Mouse (Mus musculus) megakaryocyte, embryonic 14.5 days (primary cell): ENCODE data around the gene Esyt2. TPM values are rescaled to one million over a fixed set of nuclear protein-coding genes. Genes with fewer than 3 reads are reported as not detected.

ENCODE experiments used
- H3K27me3 ChIP-seq: replicated peaks from 2 replicates; pipeline ENCODE3; 2012; ENCODE audit warnings: inconsistent platforms
- H3K36me3 ChIP-seq: replicated peaks from 2 replicates; pipeline ENCODE3; 2012; ENCODE audit warnings: low read length, inconsistent platforms, mixed read lengths
- H3K4me1 ChIP-seq: 2 replicates; pipeline ENCODE4 v1.6.1; 2012; ENCODE audit warnings: inconsistent platforms
- H3K4me3 ChIP-seq: replicated peaks from 2 replicates; pipeline ENCODE3; 2012; ENCODE audit warnings: moderate library complexity, mild to moderate bottlenecking, inconsistent platforms
- H3K9me3 ChIP-seq: 2 replicates; pipeline ENCODE4 v1.6.1; 2012; ENCODE audit warnings: inconsistent platforms
- FLI1 ChIP-seq: IDR thresholded peaks from 2 replicates; pipeline ENCODE4 v1.6.1; 2012; ENCODE audit warnings: low read length, inconsistent platforms, mixed read lengths
- GATA1 ChIP-seq: IDR thresholded peaks from 3 replicates; pipeline ENCODE4 v1.6.1; 2012; ENCODE audit warnings: mixed read lengths, low read length, inconsistent platforms, borderline replicate concordance
- polyA plus RNA-seq: library from polyadenylated mRNA; stranded (reverse); fragments of >175 nt; gene quantifications from 2 replicates; pipeline ENCODE4 v1.2.3, GENCODE M21; 2012; ENCODE audit warnings: low replicate concordance; ENCODE audit not compliant: insufficient read depth

The Esyt2 gene
- polyA plus RNA-seq, 1 experiment = 4.3 TPM

DNA sequence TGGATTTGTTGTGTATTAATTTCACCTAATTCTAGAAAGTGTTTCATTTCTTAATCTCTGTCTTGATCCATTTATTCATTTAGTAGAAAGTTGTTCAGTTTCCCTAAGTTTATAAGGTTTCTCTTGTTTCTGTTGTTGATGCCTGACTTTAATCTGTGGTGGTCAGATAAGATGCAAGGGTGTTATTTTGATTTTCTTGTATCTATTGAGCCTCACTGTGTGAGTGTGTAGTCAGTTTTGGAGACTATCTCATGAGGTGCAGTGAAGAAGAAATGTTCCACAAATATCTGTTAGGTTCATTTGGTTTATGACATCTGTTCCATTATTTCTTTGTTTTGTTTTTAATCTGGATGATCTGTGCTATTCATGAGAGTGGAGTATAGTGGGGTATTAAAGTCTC is 21.2 kb downstream of the Esyt2 start:
- peaks cover 5% of the 10 kb centered on the region; the same call in 1 of the 2 replicates for H3K9me3 ChIP-seq
- no peak for TF ChIP-seq FLI1
- TF ChIP-seq GATA1 = no peak
- no peaks in the 10 kb centered on the region for H3K27me3 ChIP-seq

DNA sequence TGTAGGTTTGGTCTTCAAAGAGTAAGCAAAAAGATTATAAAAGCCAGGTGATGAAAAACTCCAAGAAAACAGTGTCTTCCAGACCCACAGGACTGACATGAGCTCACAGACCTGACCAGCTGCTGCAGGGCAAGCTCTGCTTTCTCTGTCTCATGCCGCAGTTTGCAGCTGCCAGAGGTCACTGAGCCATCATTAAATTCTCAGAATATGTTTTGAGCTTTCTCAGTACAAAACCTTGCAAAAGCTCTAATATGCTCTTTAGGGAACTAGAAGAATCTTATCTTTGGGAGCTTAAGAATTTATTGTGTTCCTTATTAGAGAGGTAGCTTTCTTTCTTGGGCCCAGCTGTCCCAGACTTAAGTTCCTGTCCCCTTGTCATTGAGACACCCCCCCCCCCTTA is 25.0 kb downstream of the Esyt2 start:
- TF ChIP-seq FLI1 (no peak), GATA1 (no peak)
- Histone ChIP-seq H3K27me3 (no peaks in the 10 kb centered on the region), H3K4me1 (peaks cover 25% of the 10 kb centered on the region), H3K9me3 (no peaks in the 10 kb centered on the region), H3K36me3 (no peaks in the 10 kb centered on the region), H3K4me3 (no peak overlapping the region)

More for the DNA sequence above, 21.2 kb downstream of the Esyt2 start:
- H3K4me1 ChIP-seq = peaks cover 13% of the 10 kb centered on the region; the same call in 1 of the 2 replicates
- peaks cover 22% of the 10 kb centered on the region for H3K36me3 ChIP-seq
- H3K4me3 ChIP-seq = no peak overlapping the region

DNA sequence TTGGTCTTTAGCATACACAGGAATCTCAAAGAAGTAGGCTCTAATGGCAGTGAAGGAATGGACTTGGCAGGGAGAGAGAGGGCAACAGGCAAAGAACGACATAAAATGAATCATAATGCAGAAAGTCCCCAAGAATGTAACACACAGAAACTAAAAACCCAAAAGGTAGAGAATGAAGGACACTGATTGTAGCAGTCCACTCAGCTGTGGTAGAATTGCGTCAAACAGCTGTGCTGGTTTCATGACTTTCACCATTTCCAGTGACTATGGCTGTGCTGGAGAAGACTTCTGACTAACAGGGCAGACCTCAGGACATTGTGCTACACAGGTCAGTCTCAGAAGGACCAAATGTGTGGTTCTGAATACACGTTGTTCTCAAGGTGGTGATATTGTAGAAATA is 26.9 kb downstream of the Esyt2 start:
- no peak overlapping the region for H3K4me3 ChIP-seq
- H3K9me3 ChIP-seq = no peaks in the 10 kb centered on the region
- H3K36me3 ChIP-seq = no peaks in the 10 kb centered on the region
- H3K4me1 ChIP-seq = peaks cover 25% of the 10 kb centered on the region
- H3K27me3 ChIP-seq = no peaks in the 10 kb centered on the region
- TF ChIP-seq GATA1 = no peak
- TF ChIP-seq FLI1 = no peak

DNA sequence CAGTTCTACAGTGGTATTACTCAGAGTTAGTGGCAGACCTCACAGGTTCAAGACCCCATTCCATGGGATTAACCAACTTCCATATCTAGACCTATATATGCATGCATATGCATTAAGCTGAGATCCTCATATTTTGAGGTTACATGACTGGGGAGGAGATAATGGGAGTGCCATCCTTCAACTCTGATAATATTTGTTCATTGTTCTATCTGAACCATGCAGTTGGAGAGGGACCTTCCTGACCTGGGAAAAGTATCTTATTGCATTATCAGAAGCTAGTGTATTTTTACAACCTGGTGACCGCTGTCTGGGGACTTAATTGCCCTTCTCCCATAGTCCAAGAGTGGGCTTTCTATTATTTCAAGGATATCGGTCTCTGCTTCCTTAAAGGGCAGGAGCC is 27.6 kb downstream of the Esyt2 start:
- peaks cover 28% of the 10 kb centered on the region for H3K4me1 ChIP-seq
- no peaks in the 10 kb centered on the region for H3K36me3 ChIP-seq
- TF ChIP-seq FLI1 (no peak), GATA1 (no peak)
- no peaks in the 10 kb centered on the region for H3K27me3 ChIP-seq
- H3K4me3 ChIP-seq = no peak overlapping the region
- no peaks in the 10 kb centered on the region for H3K9me3 ChIP-seq

DNA sequence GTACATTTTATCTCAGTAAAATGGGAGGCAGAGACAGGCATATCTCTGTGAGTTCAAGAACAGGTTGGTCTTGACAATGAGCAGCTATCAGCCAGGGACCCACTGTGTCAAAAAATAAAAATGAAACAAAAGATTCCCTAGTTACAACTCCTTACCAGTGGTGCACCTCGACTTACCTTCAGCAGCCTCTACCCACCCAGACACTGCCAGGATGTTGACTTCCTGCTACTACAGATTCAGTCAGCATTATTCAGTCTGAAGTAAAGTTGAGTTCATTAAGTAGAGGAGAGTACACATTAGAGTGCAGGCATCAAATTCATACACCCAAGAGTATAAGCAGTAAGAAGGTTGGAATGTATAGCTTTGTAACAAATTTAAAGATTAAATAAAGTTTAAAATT is 32.8 kb downstream of the Esyt2 start:
- no peak for TF ChIP-seq FLI1
- TF ChIP-seq GATA1 = no peak
- peaks cover 43% of the 10 kb centered on the region for H3K4me1 ChIP-seq
- no peaks in the 10 kb centered on the region for H3K27me3 ChIP-seq
- peaks cover 3% of the 10 kb centered on the region for H3K36me3 ChIP-seq
- H3K9me3 ChIP-seq = no peaks in the 10 kb centered on the region
- H3K4me3 ChIP-seq = no peak overlapping the region

DNA sequence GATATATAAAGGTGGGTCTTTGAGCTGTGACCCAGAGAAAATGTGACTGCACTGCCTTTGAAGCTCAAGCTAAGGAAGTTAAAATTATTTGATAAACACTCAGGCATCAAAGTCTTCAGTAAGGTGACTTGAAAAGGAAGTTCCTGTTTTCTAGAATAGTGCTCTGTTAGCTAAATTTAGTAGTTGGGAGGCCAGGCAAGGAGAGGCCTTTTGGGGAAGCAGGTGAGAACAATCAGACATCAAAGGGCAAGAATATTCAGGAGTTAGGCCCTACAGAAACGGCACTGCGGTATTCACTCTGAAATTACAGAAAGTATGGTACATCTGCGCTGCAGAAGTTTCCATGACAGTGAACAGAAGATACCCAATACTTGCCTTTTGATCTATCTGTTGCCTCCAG is 34.5 kb downstream of the Esyt2 start:
- no peak for TF ChIP-seq FLI1
- TF ChIP-seq GATA1 = no peak
- Histone ChIP-seq H3K36me3 (peaks cover 13% of the 10 kb centered on the region), H3K9me3 (no peaks in the 10 kb centered on the region), H3K4me3 (no peak overlapping the region), H3K4me1 (peaks cover 40% of the 10 kb centered on the region), H3K27me3 (no peaks in the 10 kb centered on the region)

DNA sequence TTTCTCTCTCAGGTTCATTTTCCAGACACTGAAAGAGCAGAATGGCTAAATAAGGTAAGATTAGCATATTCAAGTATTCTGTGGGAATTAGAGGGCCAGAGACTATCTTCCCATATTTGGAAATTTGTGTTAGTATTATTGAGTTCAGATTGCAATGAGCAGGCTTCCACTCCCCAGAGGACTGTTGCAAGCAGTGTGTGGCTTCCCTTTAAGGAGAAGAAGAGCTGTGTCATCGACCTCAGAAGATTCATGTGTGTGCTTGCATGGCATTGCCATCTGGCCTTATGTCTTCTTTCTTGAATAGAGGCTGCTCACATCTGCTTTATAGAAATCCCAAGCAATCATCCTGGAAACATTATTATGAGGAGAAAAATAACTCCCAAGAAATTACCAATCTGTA is 36.8 kb downstream of the Esyt2 start:
- Histone ChIP-seq H3K4me1 (peaks cover 40% of the 10 kb centered on the region), H3K9me3 (no peaks in the 10 kb centered on the region), H3K36me3 (peaks cover 33% of the 10 kb centered on the region), H3K27me3 (no peaks in the 10 kb centered on the region), H3K4me3 (no peak overlapping the region)
- TF ChIP-seq FLI1 (no peak), GATA1 (no peak)

DNA sequence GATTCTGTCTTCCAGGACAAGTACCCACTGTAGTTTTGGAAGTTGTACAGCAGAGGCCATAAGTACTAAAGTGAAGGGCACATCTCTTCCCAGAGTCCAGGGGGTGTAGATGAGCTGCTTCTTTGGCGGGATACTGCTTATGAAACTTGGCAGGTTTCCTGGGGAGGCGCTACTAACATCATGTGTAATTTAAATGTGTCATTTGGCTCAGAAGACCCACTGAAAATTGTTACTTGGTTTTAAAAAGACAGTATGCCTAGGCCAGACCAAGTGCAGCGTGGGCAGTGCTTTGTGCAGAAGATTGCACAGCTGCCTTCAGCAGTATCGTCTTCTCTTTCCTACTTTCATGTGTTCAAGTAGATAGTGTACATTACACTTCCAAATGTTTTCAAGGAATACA is 44.5 kb downstream of the Esyt2 start:
- Histone ChIP-seq H3K9me3 (no peaks in the 10 kb centered on the region), H3K36me3 (peaks cover 58% of the 10 kb centered on the region)

DNA sequence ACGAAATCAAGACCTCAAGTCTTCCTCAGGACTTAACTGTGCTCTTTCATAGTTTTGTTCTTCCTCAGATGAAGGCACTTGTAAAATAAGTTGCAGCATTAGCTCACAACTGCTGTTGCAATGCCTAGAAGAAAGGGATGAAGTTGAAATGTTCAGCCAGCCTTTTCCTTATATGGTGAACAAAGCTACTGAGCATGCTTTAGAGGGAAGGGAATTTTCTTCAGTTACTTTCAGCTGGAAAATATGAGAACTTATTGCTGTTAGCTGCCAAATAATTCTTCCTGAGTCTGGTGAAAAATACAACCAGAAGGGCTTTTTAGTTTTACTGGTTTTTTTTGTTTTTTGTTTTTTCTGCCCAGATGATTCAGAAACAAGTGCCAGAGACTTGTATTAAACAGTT is 45.2 kb downstream of the Esyt2 start:
- peaks cover 52% of the 10 kb centered on the region for H3K36me3 ChIP-seq
- TF ChIP-seq FLI1 = no peak
- TF ChIP-seq GATA1 = no peak
- H3K27me3 ChIP-seq = no peaks in the 10 kb centered on the region

More for the DNA sequence above, 44.5 kb downstream of the Esyt2 start:
- Histone ChIP-seq H3K27me3 (no peaks in the 10 kb centered on the region), H3K4me1 (peaks cover 64% of the 10 kb centered on the region), H3K4me3 (no peak overlapping the region)
- TF ChIP-seq GATA1 = no peak
- TF ChIP-seq FLI1 = no peak

DNA sequence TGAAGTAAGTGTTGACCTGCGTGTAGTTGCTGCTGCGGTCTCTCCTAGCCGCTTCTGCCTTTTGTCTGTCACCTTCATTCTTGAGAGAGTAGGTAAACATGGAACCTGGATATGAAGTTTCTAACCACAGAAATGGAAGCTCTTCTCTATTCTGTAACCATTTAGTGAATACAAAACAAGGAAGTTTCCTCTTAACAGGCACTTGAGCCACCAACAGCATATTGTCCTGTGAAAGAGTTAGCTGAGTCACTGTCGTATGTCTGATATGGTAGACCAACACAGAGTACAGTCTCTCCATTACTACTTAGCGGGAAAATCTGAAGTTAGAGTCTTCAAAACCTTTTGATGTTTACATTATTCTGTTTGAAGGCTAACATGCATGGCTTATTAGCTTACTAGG is 53.3 kb downstream of the Esyt2 start:
- Histone ChIP-seq H3K4me3 (no peak overlapping the region), H3K36me3 (peaks cover 53% of the 10 kb centered on the region), H3K27me3 (no peaks in the 10 kb centered on the region), H3K9me3 (no peaks in the 10 kb centered on the region), H3K4me1 (peaks cover 28% of the 10 kb centered on the region)
- TF ChIP-seq FLI1 = no peak
- TF ChIP-seq GATA1 = no peak

More for the DNA sequence above, 45.2 kb downstream of the Esyt2 start:
- no peak overlapping the region for H3K4me3 ChIP-seq
- H3K4me1 ChIP-seq = peaks cover 64% of the 10 kb centered on the region
- no peaks in the 10 kb centered on the region for H3K9me3 ChIP-seq

DNA sequence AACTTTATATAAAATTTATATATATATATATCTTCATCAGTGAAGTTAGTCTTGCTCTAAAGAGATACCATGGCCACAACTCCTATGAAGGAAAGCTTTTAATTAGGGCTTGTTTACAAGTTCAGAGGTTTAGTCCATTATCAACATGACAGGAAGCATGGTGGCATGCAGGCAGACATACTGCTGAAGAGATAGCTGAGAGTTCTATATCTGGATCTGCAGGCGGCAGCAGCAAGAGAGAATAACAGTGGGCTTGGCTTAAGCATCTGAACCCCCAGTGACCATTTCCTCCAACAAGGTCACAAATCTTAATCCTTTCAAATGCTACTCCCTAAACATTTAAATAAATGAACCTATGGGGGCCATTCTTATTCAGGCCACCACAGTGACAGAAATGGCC is 59.2 kb downstream of the Esyt2 start:
- peaks cover 78% of the 10 kb centered on the region for H3K36me3 ChIP-seq
- H3K27me3 ChIP-seq = no peaks in the 10 kb centered on the region
- H3K9me3 ChIP-seq = no peaks in the 10 kb centered on the region
- TF ChIP-seq GATA1 (no peak), FLI1 (no peak)
- H3K4me3 ChIP-seq = no peak overlapping the region
- peaks cover 13% of the 10 kb centered on the region; the same call in 1 of the 2 replicates for H3K4me1 ChIP-seq
